Mouse (Mus musculus) spleen, adult 2 months (tissue): ENCODE measurements around the gene Plk1. TPM values are rescaled to one million over a fixed set of nuclear protein-coding genes. Genes with fewer than 3 reads are reported as not detected.

Source experiments
- DNase-seq, 2 experiments: peaks; one replicate each; pipeline versions ENCODE4 v3.0.0 to v3.0.0-alpha.2; 2012 to 2021; ENCODE audit warnings: low spot score in 2 of 2, low read depth in 1 of 2
- H3K27ac ChIP-seq: fragments of 200-500 bp; 2 replicates; pipeline ENCODE4 v1.5.1; 2012; ENCODE audit warnings: low read length, inconsistent platforms; ENCODE audit not compliant: insufficient read depth
- H3K27me3 ChIP-seq: fragments of 200-500 bp; 2 replicates; pipeline ENCODE4 v1.6.1; 2012; ENCODE audit warnings: mild to moderate bottlenecking, moderate library complexity, low read length, inconsistent platforms; ENCODE audit not compliant: control insufficient read depth, insufficient read depth
- H3K36me3 ChIP-seq: fragments of 200-500 bp; 2 replicates; pipeline ENCODE4 v1.6.1; 2012; ENCODE audit warnings: mild to moderate bottlenecking, low read length, inconsistent platforms; ENCODE audit not compliant: control insufficient read depth, insufficient read depth
- H3K4me1 ChIP-seq: fragments of 200-500 bp; 2 replicates; pipeline ENCODE4 v1.6.1; 2011; ENCODE audit warnings: inconsistent platforms; ENCODE audit not compliant: control insufficient read depth, insufficient read depth, insufficient read length
- H3K4me3 ChIP-seq: fragments of 200-500 bp; 2 replicates; pipeline ENCODE4 v1.5.1; 2011; ENCODE audit warnings: mild to moderate bottlenecking, inconsistent platforms; ENCODE audit not compliant: insufficient read depth, insufficient read length; ENCODE audit errors: extremely low read depth
- CTCF ChIP-seq: fragments of 200-500 bp; IDR thresholded peaks from 2 replicates; pipeline ENCODE4 v1.5.1; 2011; ENCODE audit warnings: mild to moderate bottlenecking, inconsistent platforms; ENCODE audit not compliant: insufficient read depth, insufficient read length, insufficient replicate concordance; ENCODE audit errors: extremely low read depth
- POLR2A ChIP-seq: fragments of 200-500 bp; IDR thresholded peaks from 2 replicates; pipeline ENCODE4 v1.6.1; 2011; ENCODE audit warnings: low read depth, low read length, inconsistent platforms
- WGBS: fragments of 180-500 bp; shearing (Covaris S2); methylation state at CpG from one replicate; pipeline ENCODE4 v1.1.7; 2018; 5-methylcytosine and 5-hydroxymethylcytosine counted together
- polyA plus RNA-seq: library from polyadenylated mRNA; depleted of rRNA; stranded (reverse); fragments of >200 nt; gene quantifications from 2 replicates; pipeline ENCODE4 v1.2.3, GENCODE M21; 2012; rRNA removed

Gene Plk1
- polyA plus RNA-seq, 1 experiment = 11.3 TPM

DNA sequence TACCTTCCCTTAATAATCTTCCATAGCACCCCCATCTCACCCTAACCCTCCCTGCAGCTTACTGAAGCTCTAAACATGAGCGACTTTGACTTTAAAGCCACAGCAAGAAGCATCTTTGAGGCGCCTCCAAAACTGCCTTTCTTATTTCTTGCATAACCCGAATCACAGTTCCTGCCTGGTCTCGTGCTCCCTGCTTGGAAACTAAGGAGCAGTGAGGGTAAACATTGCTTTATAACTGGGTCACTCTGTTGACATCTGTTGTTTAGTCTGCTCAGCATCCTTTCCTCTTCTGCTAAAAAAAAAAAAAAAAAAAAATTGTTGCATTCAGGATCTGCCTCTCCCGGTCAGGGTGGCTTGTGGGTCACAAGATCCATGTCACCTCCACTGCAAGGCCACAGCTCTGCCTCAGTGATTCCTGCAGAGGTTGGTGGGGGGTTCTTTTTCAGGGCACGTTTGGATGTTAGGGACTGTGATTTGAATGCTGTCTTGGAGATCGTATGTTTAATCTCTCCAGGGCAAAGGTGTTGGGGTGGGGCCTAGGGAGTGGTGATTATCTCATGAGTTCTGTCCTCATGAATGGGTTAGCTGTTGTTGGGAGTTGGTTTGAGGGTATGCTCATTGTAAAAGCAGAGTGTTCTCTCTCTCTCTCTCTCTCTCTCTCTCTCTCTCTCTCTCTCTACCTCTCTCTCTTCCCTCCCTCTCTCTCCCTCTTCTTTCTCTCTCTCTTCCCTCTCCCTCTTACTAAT lies 49.2 kb downstream of the Plk1 start:
- no peak overlapping the region for H3K27ac ChIP-seq
- no peaks in the 10 kb centered on the region for H3K36me3 ChIP-seq

DNA sequence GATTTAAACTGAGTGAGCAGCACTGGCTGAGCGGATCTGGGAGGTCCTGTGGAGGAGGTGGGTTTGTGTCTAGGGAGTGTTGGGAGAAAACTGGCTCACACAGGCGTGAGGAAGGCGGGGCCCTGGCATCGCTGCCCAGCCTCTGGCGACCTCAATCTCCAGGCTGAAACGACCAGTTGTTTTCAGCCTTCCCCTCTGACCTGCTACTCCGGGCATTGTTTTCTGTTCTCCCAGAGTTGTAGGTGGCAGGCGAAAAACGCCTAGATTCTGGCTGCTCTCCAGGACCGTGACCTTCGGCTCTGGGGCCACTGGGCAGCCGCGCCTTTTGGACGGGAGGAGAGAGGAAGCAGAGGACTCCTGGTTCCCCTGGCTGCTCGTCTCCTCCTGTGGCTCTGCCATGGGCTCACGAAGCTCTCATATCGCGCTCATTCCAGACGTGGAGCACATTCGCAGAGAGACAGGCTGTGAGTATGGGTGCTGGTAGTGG lies 60.1 kb downstream of the Plk1 start, which contains the start of gene Chp2:
TSS of gene Chp2 (plus strand) at position 182 of the 487 bp plus-strand sequence.
- 31% methylated on average over 20 of the region's 20 CpGs for WGBS

More for the DNA sequence above, 49.2 kb downstream of the Plk1 start:
- no peak overlapping the region for H3K4me3 ChIP-seq
- DNase-seq = no peak
- no peak for TF ChIP-seq POLR2A
- WGBS = 56% methylated on average over 7 of the region's 7 CpGs
- H3K27me3 ChIP-seq = no peaks in the 10 kb centered on the region
- no peaks in the 10 kb centered on the region for H3K4me1 ChIP-seq

More for the DNA sequence above, 60.1 kb downstream of the Plk1 start, which contains the start of gene Chp2:
- Histone ChIP-seq H3K36me3 (no peaks in the 10 kb centered on the region), H3K4me1 (no peaks in the 10 kb centered on the region), H3K4me3 (no peak within 1 kb of the TSS), H3K27me3 (no peaks in the 10 kb centered on the region), H3K27ac (no peak within 1 kb of the TSS)
- TF ChIP-seq POLR2A = no peak
- TF ChIP-seq CTCF = no peak
- no peak for DNase-seq

Other genes with a start within 250 kb of the Plk1 start
- 9.9 and 11.8 TPM in 2 replicates for gene Cog7, start 177.7 kb upstream of the Plk1 start, polyA plus RNA-seq
- gene Gga2, start 138.2 kb upstream of the Plk1 start, polyA plus RNA-seq = 88.1 and 148 TPM in 2 replicates
- gene Ubfd1, start 92.3 kb upstream of the Plk1 start, polyA plus RNA-seq = 15.4 and 16.2 TPM in 2 replicates
- gene Ears2, start 92.2 kb upstream of the Plk1 start, polyA plus RNA-seq = 7.9 and 10.4 TPM in 2 replicates
- gene Ndufab1, start 57.6 kb upstream of the Plk1 start, polyA plus RNA-seq = 103 and 141 TPM in 2 replicates
- gene Palb2, start 26.5 kb upstream of the Plk1 start, polyA plus RNA-seq = 2.5 and 2.7 TPM in 2 replicates
- gene Dctn5, start 26.4 kb upstream of the Plk1 start, polyA plus RNA-seq = 54.9 and 62.0 TPM in 2 replicates
- gene Ern2, start 26.8 kb downstream of the Plk1 start, polyA plus RNA-seq = 0.22 TPM in 1 of 2 replicates, not detected in the other
- gene Chp2, start 60.1 kb downstream of the Plk1 start, polyA plus RNA-seq = 1.2 and 2.7 TPM in 2 replicates
- gene Prkcb, start 129.3 kb downstream of the Plk1 start, polyA plus RNA-seq = 106 and 118 TPM in 2 replicates